Mouse (Mus musculus): ENCODE data around the gene Gfpt2. TPM values are rescaled to one million over a fixed set of nuclear protein-coding genes. Genes with fewer than 3 reads are reported as not detected.
"Not testable (repeated sequence)": the region's sequence is repeated elsewhere in the genome, so short reads cannot be mapped to it uniquely, and the experiment has no call there.

Gfpt2 gene
- polyA plus RNA-seq, 1 experiment from 2014 or later, result 12.6 TPM

GRCm38 (mm10) chr11:49808946-49809345 is 15.0 kb downstream of the Gfpt2 start:
- H3K9me3 ChIP-seq (ENCODE audit: control insufficient read depth, low read length), result no peaks in the 10 kb centered on the region
- WGBS, result 96% methylated on average over 9 of the region's 9 CpGs
- H3K9ac ChIP-seq (ENCODE audit: low read depth, low read length), result no peak overlapping the region
- H3K27me3 ChIP-seq (ENCODE audit: control insufficient read depth, insufficient read depth, low read length), result no peaks in the 10 kb centered on the region
- H3K36me3 ChIP-seq (ENCODE audit: control insufficient read depth, insufficient read depth, low read length), result peaks cover 2% of the 10 kb centered on the region; the same call in 1 of the 2 replicates
- H3K4me2 ChIP-seq (replicated peaks; ENCODE audit: low read depth, low read length), result no peak overlapping the region
- no peak for ATAC-seq (ENCODE audit: low FRiP score, low TSS enrichment)
- H3K4me1 ChIP-seq (ENCODE audit: control insufficient read depth, insufficient read depth, low read length), result no peaks in the 10 kb centered on the region
- no peak overlapping the region for H3K27ac ChIP-seq (ENCODE audit: low read depth, low read length)
- no peak overlapping the region for H3K4me3 ChIP-seq (ENCODE audit: low read length)

- not testable (repeated sequence) for ATAC-seq (ENCODE audit: low FRiP score, low TSS enrichment); H3K4me1 ChIP-seq (ENCODE audit: control insufficient read depth, insufficient read depth, low read length); H3K9ac ChIP-seq (ENCODE audit: low read depth, low read length); H3K27ac ChIP-seq (ENCODE audit: low read depth, low read length); H3K4me2 ChIP-seq (replicated peaks; ENCODE audit: low read depth, low read length); H3K9me3 ChIP-seq (ENCODE audit: control insufficient read depth, low read length); H3K36me3 ChIP-seq (ENCODE audit: control insufficient read depth, insufficient read depth, low read length); H3K4me3 ChIP-seq (ENCODE audit: low read length); H3K27me3 ChIP-seq (ENCODE audit: control insufficient read depth, insufficient read depth, low read length)
- 85% methylated on average over 7 of the region's 7 CpGs for WGBS
These were observed 16.7 kb downstream of the Gfpt2 start for GRCm38 (mm10) chr11:49810696-49811095.

- no peak for ATAC-seq (ENCODE audit: low FRiP score, low TSS enrichment)
- Histone ChIP-seq H3K27ac (ENCODE audit: low read depth, low read length) (no peak overlapping the region), H3K9me3 (ENCODE audit: control insufficient read depth, low read length) (no peaks in the 10 kb centered on the region), H3K36me3 (ENCODE audit: control insufficient read depth, insufficient read depth, low read length) (peaks cover 2% of the 10 kb centered on the region; the same call in 1 of the 2 replicates), H3K4me1 (ENCODE audit: control insufficient read depth, insufficient read depth, low read length) (no peaks in the 10 kb centered on the region), H3K4me3 (ENCODE audit: low read length) (no peak overlapping the region), H3K4me2 (replicated peaks; ENCODE audit: low read depth, low read length) (no peak overlapping the region), H3K9ac (ENCODE audit: low read depth, low read length) (no peak overlapping the region), H3K27me3 (ENCODE audit: control insufficient read depth, insufficient read depth, low read length) (no peaks in the 10 kb centered on the region)
- WGBS, result 89% methylated on average over 8 of the region's 8 CpGs
These were observed 17.1 kb downstream of the Gfpt2 start for GRCm38 (mm10) chr11:49811099-49811541.

GRCm38 (mm10) chr11:49811879-49812278 is 17.9 kb downstream of the Gfpt2 start:
- Histone ChIP-seq H3K4me3 (ENCODE audit: low read length) (no peak overlapping the region), H3K27ac (ENCODE audit: low read depth, low read length) (no peak overlapping the region), H3K9ac (ENCODE audit: low read depth, low read length) (no peak overlapping the region), H3K27me3 (ENCODE audit: control insufficient read depth, insufficient read depth, low read length) (no peaks in the 10 kb centered on the region), H3K4me2 (replicated peaks; ENCODE audit: low read depth, low read length) (no peak overlapping the region), H3K36me3 (ENCODE audit: control insufficient read depth, insufficient read depth, low read length) (peaks cover 2% of the 10 kb centered on the region; the same call in 1 of the 2 replicates), H3K4me1 (ENCODE audit: control insufficient read depth, insufficient read depth, low read length) (no peaks in the 10 kb centered on the region), H3K9me3 (ENCODE audit: control insufficient read depth, low read length) (no peaks in the 10 kb centered on the region)
- WGBS, result 85% methylated on average over 8 of the region's 8 CpGs
- ATAC-seq (ENCODE audit: low FRiP score, low TSS enrichment), result no peak

GRCm38 (mm10) chr11:49818869-49819566 is 25.0 kb downstream of the Gfpt2 start:
- H3K4me2 ChIP-seq (replicated peaks; ENCODE audit: low read depth, low read length), result no peak overlapping the region
- WGBS, result 94% methylated on average over 15 of the region's 15 CpGs
- no peak overlapping the region for H3K27ac ChIP-seq (ENCODE audit: low read depth, low read length)
- no peak for ATAC-seq (ENCODE audit: low FRiP score, low TSS enrichment)
- H3K9ac ChIP-seq (ENCODE audit: low read depth, low read length), result no peak overlapping the region
- H3K4me3 ChIP-seq (ENCODE audit: low read length), result no peak overlapping the region
- no peaks in the 10 kb centered on the region for H3K9me3 ChIP-seq (ENCODE audit: control insufficient read depth, low read length)
- H3K4me1 ChIP-seq (ENCODE audit: control insufficient read depth, insufficient read depth, low read length), result no peaks in the 10 kb centered on the region
- H3K36me3 ChIP-seq (ENCODE audit: control insufficient read depth, insufficient read depth, low read length), result peaks cover 11% of the 10 kb centered on the region; the same call in 1 of the 2 replicates
- no peaks in the 10 kb centered on the region for H3K27me3 ChIP-seq (ENCODE audit: control insufficient read depth, insufficient read depth, low read length)

GRCm38 (mm10) chr11:49819676-49820075 is 25.7 kb downstream of the Gfpt2 start:
- H3K27ac ChIP-seq (ENCODE audit: low read depth, low read length), result no peak overlapping the region
- no peak for ATAC-seq (ENCODE audit: low FRiP score, low TSS enrichment)
- no peaks in the 10 kb centered on the region for H3K27me3 ChIP-seq (ENCODE audit: control insufficient read depth, insufficient read depth, low read length)
- no peak overlapping the region for H3K4me2 ChIP-seq (replicated peaks; ENCODE audit: low read depth, low read length)
- H3K9ac ChIP-seq (ENCODE audit: low read depth, low read length), result no peak overlapping the region
- H3K4me3 ChIP-seq (ENCODE audit: low read length), result no peak overlapping the region
- H3K9me3 ChIP-seq (ENCODE audit: control insufficient read depth, low read length), result no peaks in the 10 kb centered on the region
- H3K36me3 ChIP-seq (ENCODE audit: control insufficient read depth, insufficient read depth, low read length), result peaks cover 13% of the 10 kb centered on the region; the same call in 1 of the 2 replicates
- WGBS, result 90% methylated on average over 7 of the region's 7 CpGs
- H3K4me1 ChIP-seq (ENCODE audit: control insufficient read depth, insufficient read depth, low read length), result no peaks in the 10 kb centered on the region

- Histone ChIP-seq H3K27me3 (ENCODE audit: control insufficient read depth, insufficient read depth, low read length) (no peaks in the 10 kb centered on the region), H3K4me1 (ENCODE audit: control insufficient read depth, insufficient read depth, low read length) (no peaks in the 10 kb centered on the region), H3K9ac (ENCODE audit: low read depth, low read length) (no peak overlapping the region), H3K4me2 (replicated peaks; ENCODE audit: low read depth, low read length) (no peak overlapping the region), H3K36me3 (ENCODE audit: control insufficient read depth, insufficient read depth, low read length) (peaks cover 13% of the 10 kb centered on the region; the same call in 1 of the 2 replicates), H3K4me3 (ENCODE audit: low read length) (no peak overlapping the region), H3K27ac (ENCODE audit: low read depth, low read length) (no peak overlapping the region), H3K9me3 (ENCODE audit: control insufficient read depth, low read length) (no peaks in the 10 kb centered on the region)
- 86% methylated on average over 2 of the region's 2 CpGs for WGBS
- no peak for ATAC-seq (ENCODE audit: low FRiP score, low TSS enrichment)
These were observed 26.9 kb downstream of the Gfpt2 start for GRCm38 (mm10) chr11:49820928-49821327.

GRCm38 (mm10) chr11:49821546-49821945 is 27.6 kb downstream of the Gfpt2 start:
- 92% methylated on average over 2 of the region's 2 CpGs for WGBS
- no peaks in the 10 kb centered on the region for H3K9me3 ChIP-seq (ENCODE audit: control insufficient read depth, low read length)
- H3K27me3 ChIP-seq (ENCODE audit: control insufficient read depth, insufficient read depth, low read length), result no peaks in the 10 kb centered on the region
- H3K9ac ChIP-seq (ENCODE audit: low read depth, low read length), result no peak overlapping the region
- no peak overlapping the region for H3K4me3 ChIP-seq (ENCODE audit: low read length)
- no peak overlapping the region for H3K4me2 ChIP-seq (replicated peaks; ENCODE audit: low read depth, low read length)
- H3K4me1 ChIP-seq (ENCODE audit: control insufficient read depth, insufficient read depth, low read length), result no peaks in the 10 kb centered on the region
- ATAC-seq (ENCODE audit: low FRiP score, low TSS enrichment), result no peak
- H3K36me3 ChIP-seq (ENCODE audit: control insufficient read depth, insufficient read depth, low read length), result peaks cover 13% of the 10 kb centered on the region; the same call in 1 of the 2 replicates
- H3K27ac ChIP-seq (ENCODE audit: low read depth, low read length), result no peak overlapping the region

DNA sequence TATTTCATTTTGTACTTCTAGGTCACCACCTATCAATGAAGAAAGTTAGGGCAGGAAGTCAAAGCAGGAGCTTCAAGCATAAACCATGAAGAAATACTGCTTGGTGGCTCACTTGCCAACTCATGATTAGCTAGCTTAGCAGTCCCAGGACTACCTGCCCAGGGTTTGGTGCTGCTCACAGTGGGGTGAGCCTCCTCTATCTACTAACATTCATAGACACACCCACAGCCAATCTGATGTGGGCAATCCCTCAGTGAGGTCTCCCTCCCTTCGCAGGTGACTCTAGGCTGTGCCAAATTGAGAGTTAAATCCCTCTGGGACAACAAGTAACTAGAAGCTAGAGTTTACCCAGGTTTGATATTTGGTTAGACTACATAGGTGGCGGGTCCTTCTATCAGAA is 28.4 kb downstream of the Gfpt2 start:
- H3K4me2 ChIP-seq (replicated peaks; ENCODE audit: low read depth, low read length), result no peak overlapping the region
- H3K4me1 ChIP-seq (ENCODE audit: control insufficient read depth, insufficient read depth, low read length), result 0 out of 2 replicates have a peak, but pooled peaks cover 6% of the 10 kb centered on the region
- no peak for ATAC-seq (ENCODE audit: low FRiP score, low TSS enrichment)
- WGBS, result 95% methylated on average over 2 of the region's 2 CpGs
- H3K4me3 ChIP-seq (ENCODE audit: low read length), result no peak overlapping the region
- H3K27ac ChIP-seq (ENCODE audit: low read depth, low read length), result no peak overlapping the region
- H3K36me3 ChIP-seq (ENCODE audit: control insufficient read depth, insufficient read depth, low read length), result peaks cover 13% of the 10 kb centered on the region; the same call in 1 of the 2 replicates
- H3K27me3 ChIP-seq (ENCODE audit: control insufficient read depth, insufficient read depth, low read length), result no peaks in the 10 kb centered on the region
- no peaks in the 10 kb centered on the region for H3K9me3 ChIP-seq (ENCODE audit: control insufficient read depth, low read length)
- no peak overlapping the region for H3K9ac ChIP-seq (ENCODE audit: low read depth, low read length)

Data from kidney, embryonic 14.5 days (tissue).